Mouse (Mus musculus): ENCODE results near the gene Insm1. TPM values are rescaled to one million over a fixed set of nuclear protein-coding genes. Genes with fewer than 3 reads are reported as not detected.

Gene Insm1
- polyA plus RNA-seq, 1 experiment from 2014 or later: not detected

GRCm38 (mm10) chr2:146227646-146228045 lies 5.9 kb downstream of the Insm1 start:
- Histone ChIP-seq H3K36me3 (ENCODE audit: control insufficient read depth, insufficient read depth, low read length) (no peaks in the 10 kb centered on the region), H3K27me3 (ENCODE audit: control insufficient read depth, insufficient read depth, low read length) (peaks cover 66% of the 10 kb centered on the region), H3K4me1 (ENCODE audit: control insufficient read depth in 2 of 2, insufficient read depth in 2 of 2, low read length in 2 of 2) (peaks cover 0 to 9% of the 10 kb centered on the region in 2 experiments; a peak in 3 of 4 replicates), H3K9ac (ENCODE audit: low read length) (no peak overlapping the region), H3K9me3 (ENCODE audit: control insufficient read depth, low read length) (no peaks in the 10 kb centered on the region), H3K4me3 (ENCODE audit: control insufficient read depth in 1 of 2, insufficient read depth in 1 of 2, low read depth in 1 of 2, low read length in 2 of 2) (no peak overlapping the region), H3K4me2 (ENCODE audit: low read length) (no peak overlapping the region), H3K27ac (replicated peaks in 1 of 2; ENCODE audit: control insufficient read depth in 1 of 2, insufficient read depth in 1 of 2, low read depth in 2 of 2, low read length in 2 of 2) (no peak overlapping the region)
- ATAC-seq (ENCODE audit: insufficient number of reproducible peaks, insufficient read depth, low FRiP score, low read depth): no peak
- 54% methylated on average over 3 of the region's 3 CpGs for WGBS

GRCm38 (mm10) chr2:146228435-146228834 lies 6.7 kb downstream of the Insm1 start:
- Histone ChIP-seq H3K9ac (ENCODE audit: low read length) (no peak overlapping the region), H3K36me3 (ENCODE audit: control insufficient read depth, insufficient read depth, low read length) (no peaks in the 10 kb centered on the region), H3K4me1 (ENCODE audit: control insufficient read depth in 2 of 2, insufficient read depth in 2 of 2, low read length in 2 of 2) (peaks cover 0 to under 1% of the 10 kb centered on the region in 2 experiments; a peak in 2 of 4 replicates), H3K9me3 (ENCODE audit: control insufficient read depth, low read length) (no peaks in the 10 kb centered on the region), H3K4me2 (ENCODE audit: low read length) (no peak overlapping the region), H3K4me3 (ENCODE audit: control insufficient read depth in 1 of 2, insufficient read depth in 1 of 2, low read depth in 1 of 2, low read length in 2 of 2) (no peak overlapping the region), H3K27me3 (ENCODE audit: control insufficient read depth, insufficient read depth, low read length) (peaks cover 58% of the 10 kb centered on the region), H3K27ac (replicated peaks in 1 of 2; ENCODE audit: control insufficient read depth in 1 of 2, insufficient read depth in 1 of 2, low read depth in 2 of 2, low read length in 2 of 2) (no peak overlapping the region)
- no peak for ATAC-seq (ENCODE audit: insufficient number of reproducible peaks, insufficient read depth, low FRiP score, low read depth)
- WGBS: 69% methylated on average over 2 of the region's 2 CpGs

- H3K9me3 ChIP-seq (ENCODE audit: control insufficient read depth, low read length): no peaks in the 10 kb centered on the region
- WGBS: 85% methylated on average over 2 of the region's 2 CpGs
- no peak overlapping the region for H3K27ac ChIP-seq (replicated peaks in 1 of 2; ENCODE audit: control insufficient read depth in 1 of 2, insufficient read depth in 1 of 2, low read depth in 2 of 2, low read length in 2 of 2)
- H3K4me2 ChIP-seq (ENCODE audit: low read length): no peak overlapping the region
- H3K36me3 ChIP-seq (ENCODE audit: control insufficient read depth, insufficient read depth, low read length): no peaks in the 10 kb centered on the region
- H3K4me1 ChIP-seq (ENCODE audit: control insufficient read depth in 2 of 2, insufficient read depth in 2 of 2, low read length in 2 of 2): no peaks in the 10 kb centered on the region
- no peak overlapping the region for H3K9ac ChIP-seq (ENCODE audit: low read length)
- no peak overlapping the region for H3K4me3 ChIP-seq (ENCODE audit: control insufficient read depth in 1 of 2, insufficient read depth in 1 of 2, low read depth in 1 of 2, low read length in 2 of 2)
- peaks cover 28% of the 10 kb centered on the region for H3K27me3 ChIP-seq (ENCODE audit: control insufficient read depth, insufficient read depth, low read length)
- ATAC-seq (ENCODE audit: insufficient number of reproducible peaks, insufficient read depth, low FRiP score, low read depth): no peak
These were observed 9.8 kb downstream of the Insm1 start for GRCm38 (mm10) chr2:146231485-146231884.

- no peak overlapping the region for H3K4me2 ChIP-seq (ENCODE audit: low read length)
- H3K4me1 ChIP-seq (ENCODE audit: control insufficient read depth in 2 of 2, insufficient read depth in 2 of 2, low read length in 2 of 2): no peaks in the 10 kb centered on the region
- no peak for ATAC-seq (ENCODE audit: insufficient number of reproducible peaks, insufficient read depth, low FRiP score, low read depth)
- H3K27ac ChIP-seq (replicated peaks in 1 of 2; ENCODE audit: control insufficient read depth in 1 of 2, insufficient read depth in 1 of 2, low read depth in 2 of 2, low read length in 2 of 2): no peak overlapping the region
- H3K9ac ChIP-seq (ENCODE audit: low read length): no peak overlapping the region
- H3K36me3 ChIP-seq (ENCODE audit: control insufficient read depth, insufficient read depth, low read length): peaks cover 14% of the 10 kb centered on the region
- WGBS: 89% methylated on average over 4 of the region's 4 CpGs
- H3K27me3 ChIP-seq (ENCODE audit: control insufficient read depth, insufficient read depth, low read length): no peaks in the 10 kb centered on the region
- H3K4me3 ChIP-seq (ENCODE audit: control insufficient read depth in 1 of 2, insufficient read depth in 1 of 2, low read depth in 1 of 2, low read length in 2 of 2): no peak overlapping the region
- H3K9me3 ChIP-seq (ENCODE audit: control insufficient read depth, low read length): no peaks in the 10 kb centered on the region
These were observed 17.6 kb downstream of the Insm1 start for GRCm38 (mm10) chr2:146239196-146239747.

- Histone ChIP-seq H3K4me1 (ENCODE audit: control insufficient read depth in 2 of 2, insufficient read depth in 2 of 2, low read length in 2 of 2) (peaks cover 4 to 18% of the 10 kb centered on the region in 2 experiments; a peak in 2 of 4 replicates), H3K4me2 (ENCODE audit: low read length) (no peak overlapping the region), H3K9ac (ENCODE audit: low read length) (no peak overlapping the region), H3K4me3 (ENCODE audit: control insufficient read depth in 1 of 2, insufficient read depth in 1 of 2, low read depth in 1 of 2, low read length in 2 of 2) (no peak overlapping the region), H3K36me3 (ENCODE audit: control insufficient read depth, insufficient read depth, low read length) (peaks cover 27% of the 10 kb centered on the region), H3K9me3 (ENCODE audit: control insufficient read depth, low read length) (no peaks in the 10 kb centered on the region), H3K27ac (replicated peaks in 1 of 2; ENCODE audit: control insufficient read depth in 1 of 2, insufficient read depth in 1 of 2, low read depth in 2 of 2, low read length in 2 of 2) (no peak overlapping the region), H3K27me3 (ENCODE audit: control insufficient read depth, insufficient read depth, low read length) (no peaks in the 10 kb centered on the region)
- no peak for ATAC-seq (ENCODE audit: insufficient number of reproducible peaks, insufficient read depth, low FRiP score, low read depth)
- 97% methylated on average over 2 of the region's 2 CpGs for WGBS
These were observed 22.3 kb downstream of the Insm1 start for GRCm38 (mm10) chr2:146244049-146244448.

GRCm38 (mm10) chr2:146245401-146245800 lies 23.7 kb downstream of the Insm1 start:
- H3K27ac ChIP-seq (replicated peaks in 1 of 2; ENCODE audit: control insufficient read depth in 1 of 2, insufficient read depth in 1 of 2, low read depth in 2 of 2, low read length in 2 of 2): no peak overlapping the region
- no peak overlapping the region for H3K9ac ChIP-seq (ENCODE audit: low read length)
- H3K4me3 ChIP-seq (ENCODE audit: control insufficient read depth in 1 of 2, insufficient read depth in 1 of 2, low read depth in 1 of 2, low read length in 2 of 2): no peak overlapping the region
- H3K27me3 ChIP-seq (ENCODE audit: control insufficient read depth, insufficient read depth, low read length): no peaks in the 10 kb centered on the region
- no peaks in the 10 kb centered on the region for H3K9me3 ChIP-seq (ENCODE audit: control insufficient read depth, low read length)
- ATAC-seq (ENCODE audit: insufficient number of reproducible peaks, insufficient read depth, low FRiP score, low read depth): no peak
- no peak overlapping the region for H3K4me2 ChIP-seq (ENCODE audit: low read length)
- H3K4me1 ChIP-seq (ENCODE audit: control insufficient read depth in 2 of 2, insufficient read depth in 2 of 2, low read length in 2 of 2): peaks cover 4 to 18% of the 10 kb centered on the region in 2 experiments; a peak in 2 of 4 replicates
- H3K36me3 ChIP-seq (ENCODE audit: control insufficient read depth, insufficient read depth, low read length): peaks cover 27% of the 10 kb centered on the region
- 35% methylated on average over 7 of the region's 7 CpGs for WGBS

GRCm38 (mm10) chr2:146246409-146247075 lies 24.8 kb downstream of the Insm1 start:
- Histone ChIP-seq H3K27me3 (ENCODE audit: control insufficient read depth, insufficient read depth, low read length) (no peaks in the 10 kb centered on the region), H3K4me3 (ENCODE audit: control insufficient read depth in 1 of 2, insufficient read depth in 1 of 2, low read depth in 1 of 2, low read length in 2 of 2) (no peak overlapping the region), H3K4me2 (ENCODE audit: low read length) (no peak overlapping the region), H3K4me1 (ENCODE audit: control insufficient read depth in 2 of 2, insufficient read depth in 2 of 2, low read length in 2 of 2) (peaks cover 4 to 18% of the 10 kb centered on the region in 2 experiments; a peak in 2 of 4 replicates), H3K36me3 (ENCODE audit: control insufficient read depth, insufficient read depth, low read length) (peaks cover 23% of the 10 kb centered on the region), H3K9ac (ENCODE audit: low read length) (no peak overlapping the region), H3K27ac (replicated peaks in 1 of 2; ENCODE audit: control insufficient read depth in 1 of 2, insufficient read depth in 1 of 2, low read depth in 2 of 2, low read length in 2 of 2) (no peak overlapping the region), H3K9me3 (ENCODE audit: control insufficient read depth, low read length) (no peaks in the 10 kb centered on the region)
- ATAC-seq (ENCODE audit: insufficient number of reproducible peaks, insufficient read depth, low FRiP score, low read depth): no peak
- WGBS: 70% methylated on average over 4 of the region's 4 CpGs

All from heart, embryonic 14.5 days (tissue).